9 mouse cellular contexts compared by ENCODE assay signal in genomic region chr7:31172238-31172637, GRCm38 (mm10). TPM values are rescaled to one million over a fixed set of nuclear protein-coding genes. Genes with fewer than 3 reads are reported as not detected.
DNase-seq lines count a peak whose midpoint lies in the region; ATAC-seq lines count a peak whose summit lies in the region.
"Had no signal": no experiment of that assay in that cellular context is flagged by ENCODE, and none has a peak within 500 bp of the region (broad histone marks: within the 10 kb centered on the region; RNA-seq: fewer than 3 reads in every experiment).

No protein-coding gene starts in this region.

- H3K36me3 ChIP-seq in heart, embryonic 12.5 days, result no peaks in the 10 kb centered on the region
- H3K36me3 ChIP-seq: embryonic facial prominence, embryonic 13.5 days had no signal

- no peak overlapping the region for H3K4me2 ChIP-seq in heart, embryonic 12.5 days
- H3K4me2 ChIP-seq: embryonic facial prominence, embryonic 13.5 days had no signal

- intact Hi-C loops in heart, postnatal 10 days (cut with DNase I), result loop anchor here (1.0 to 2.0 kb wide), 2 partner anchors 15 to 33 kb away; no protein-coding TSS in a partner anchor

- H3K9ac ChIP-seq in heart, embryonic 12.5 days, result no peak overlapping the region
- H3K9ac ChIP-seq: embryonic facial prominence, embryonic 13.5 days had no signal

- WGBS in heart, embryonic 12.5 days, result 21% methylated on average over 2 of the region's 2 CpGs

- H3K27ac ChIP-seq in heart, embryonic 12.5 days (ENCODE audit: poor library complexity, severe bottlenecking), result no peak overlapping the region
- H3K27ac ChIP-seq: embryonic facial prominence, embryonic 13.5 days had no signal

- ATAC-seq in heart, embryonic 12.5 days (ENCODE audit: insufficient number of reproducible peaks, low FRiP score), result no peak
- peak; percentile 34 to 40; a peak in 1 of 4 replicates for ATAC-seq in hematopoietic stem cell, adult 5-6 weeks (replicated peaks in 1 of 2; ENCODE audit: insufficient read depth in 1 of 2, low FRiP score in 2 of 2, low TSS enrichment in 1 of 2, low read depth in 1 of 2, poor library complexity in 2 of 2, severe bottlenecking in 2 of 2)
- ATAC-seq in megakaryocyte progenitor cell, adult 5-6 weeks (replicated peaks; ENCODE audit: poor library complexity), result peak; percentile 59
- ATAC-seq in frontal cortex, adult (ENCODE audit: low TSS enrichment), result no peak

- H3K9me3 ChIP-seq in heart, embryonic 12.5 days (replicated peaks), result no peaks in the 10 kb centered on the region
- H3K9me3 ChIP-seq: embryonic facial prominence, embryonic 13.5 days had no signal

- peak; percentile 43 to 64 for DNase-seq in heart, postnatal 10 days
- DNase-seq in CD4-positive helper T cell, adult 2 months (ENCODE audit: low read depth, low spot score), result peak; percentile 81
- DNase-seq in T-cell, adult 2 months (ENCODE audit: low spot score), result peak; percentile 83
- no peak for DNase-seq in urinary bladder, postnatal 36 days (ENCODE audit: low spot score in 2 of 2)

- H3K4me1 ChIP-seq in heart, embryonic 12.5 days (replicated peaks), result 0 out of 2 replicates have a peak, but pooled peaks cover 5% of the 10 kb centered on the region

- H3K27me3 ChIP-seq in heart, embryonic 12.5 days (replicated peaks), result no peaks in the 10 kb centered on the region
- H3K27me3 ChIP-seq: embryonic facial prominence, embryonic 13.5 days had no signal

- H3K4me3 ChIP-seq in heart, embryonic 12.5 days, result no peak overlapping the region
- H3K4me3 ChIP-seq: embryonic facial prominence, embryonic 13.5 days had no signal

RNA-seq across cellular contexts. Expression of gene Gramd1a, which starts 16.5 kb away (rescaled TPM):
- 10 to 100 TPM; 25.6 to 31.4 TPM for total RNA-seq in heart, postnatal 10 days (2021)
- 63.4 and 64.6 TPM in 2 replicates for polyA plus RNA-seq in heart, embryonic 12.5 days (2016; fragmentation: Nextera tagmentation; extraction: Ambion mirVana)
- 89.4 and 90.0 TPM in 2 replicates for total RNA-seq in hematopoietic stem cell, adult 5-6 weeks (2017)
- 67.1 and 71.7 TPM in 2 replicates for total RNA-seq in megakaryocyte progenitor cell, adult 5-6 weeks (2015)
- 24.6 and 28.8 TPM in 2 replicates for total RNA-seq in megakaryocyte progenitor cell, adult 5-6 weeks (2017)

RNA-seq across cellular contexts. Expression of gene Scn1b, which starts 45.4 kb away (rescaled TPM):
- 10 to 100 TPM; 13.2 to 13.9 TPM for total RNA-seq in heart, postnatal 10 days (2021)
- polyA plus RNA-seq in heart, embryonic 12.5 days (2016; fragmentation: Nextera tagmentation; extraction: Ambion mirVana), result 5.3 and 5.7 TPM in 2 replicates
- total RNA-seq in hematopoietic stem cell, adult 5-6 weeks (2017), result 4.8 and 6.6 TPM in 2 replicates
- not detected in 2 replicates for total RNA-seq in megakaryocyte progenitor cell, adult 5-6 weeks (2015)
- total RNA-seq in megakaryocyte progenitor cell, adult 5-6 weeks (2017), result 0.17 and 0.37 TPM in 2 replicates

RNA-seq across cellular contexts. Expression of gene Hpn, which starts 57.1 kb away (rescaled TPM):
- 1 to 10 TPM; 2.5 to 3.0 TPM for total RNA-seq in heart, postnatal 10 days (2021)
- 1.9 and 2.0 TPM in 2 replicates for polyA plus RNA-seq in heart, embryonic 12.5 days (2016; fragmentation: Nextera tagmentation; extraction: Ambion mirVana)
- 4.3 and 13.0 TPM in 2 replicates for total RNA-seq in hematopoietic stem cell, adult 5-6 weeks (2017)
- total RNA-seq in megakaryocyte progenitor cell, adult 5-6 weeks (2015), result 6.9 and 8.7 TPM in 2 replicates
- total RNA-seq in megakaryocyte progenitor cell, adult 5-6 weeks (2017), result 1.1 and 4.9 TPM in 2 replicates

Comparison
In these comparisons a context has a peak if more than half of its experiments do, and no peak if none do; other contexts are left out.
1. DNase-seq: peak in heart, postnatal 10 days (2 of 2), CD4-positive helper T cell, adult 2 months (single experiment) and T-cell, adult 2 months (single experiment); none in urinary bladder, postnatal 36 days (0 of 2).
2. ATAC-seq: peak in hematopoietic stem cell, adult 5-6 weeks (2 of 2) and megakaryocyte progenitor cell, adult 5-6 weeks (single experiment); none in heart, embryonic 12.5 days (single experiment) and frontal cortex, adult (single experiment).